Mouse (Mus musculus) liver (tissue): Measurements from ENCODE around the gene Kif26a.

Experiments used
- DNase-seq: peaks from one replicate; pipeline ENCODE4 v3.0.0-alpha.2; 2020; ENCODE audit warnings: mixed read lengths

The Kif26a gene

DNA sequence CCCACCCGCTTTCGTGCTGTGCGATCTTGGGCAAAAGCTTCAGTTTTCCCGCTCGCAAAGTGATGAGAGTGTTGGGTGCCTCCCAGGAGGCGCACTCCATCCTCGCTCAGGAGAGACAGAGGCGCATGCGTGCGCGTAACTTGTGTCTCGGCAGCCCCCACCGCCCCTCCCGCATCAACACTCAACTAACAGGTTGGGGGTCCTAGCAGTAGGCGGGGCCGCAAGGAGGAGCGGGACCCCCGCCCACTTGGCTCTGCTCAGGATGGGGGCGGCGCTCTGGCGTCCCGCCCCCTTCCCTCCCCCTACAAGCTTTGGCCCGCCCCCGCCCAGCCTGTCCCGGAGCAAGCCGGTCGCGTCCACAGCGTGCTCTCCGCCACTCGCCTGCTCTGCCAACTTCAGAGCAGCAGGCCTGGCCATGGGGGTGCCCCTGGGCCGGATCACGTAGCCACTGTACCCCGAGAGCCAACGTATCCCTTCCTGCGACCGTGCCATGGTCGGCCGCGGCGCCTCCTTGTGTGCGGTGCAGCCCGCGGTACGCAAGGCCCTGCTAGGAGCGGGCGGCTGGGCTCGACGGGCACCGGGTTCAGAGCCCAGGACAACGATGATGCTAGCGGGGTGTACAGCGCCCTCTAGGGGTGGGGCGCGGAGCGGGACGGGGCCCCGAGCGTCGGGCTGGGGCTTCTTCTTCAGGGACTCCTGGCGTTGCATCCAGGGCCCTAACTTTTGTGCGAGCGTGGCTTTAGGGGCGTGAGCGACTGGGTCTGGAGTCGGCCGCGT lies at the start of gene Kif26a:
Gene Kif26a (plus strand): TSS at position 334 of the 777 bp plus-strand sequence.
- peak; percentile 64 for DNase-seq

DNA sequence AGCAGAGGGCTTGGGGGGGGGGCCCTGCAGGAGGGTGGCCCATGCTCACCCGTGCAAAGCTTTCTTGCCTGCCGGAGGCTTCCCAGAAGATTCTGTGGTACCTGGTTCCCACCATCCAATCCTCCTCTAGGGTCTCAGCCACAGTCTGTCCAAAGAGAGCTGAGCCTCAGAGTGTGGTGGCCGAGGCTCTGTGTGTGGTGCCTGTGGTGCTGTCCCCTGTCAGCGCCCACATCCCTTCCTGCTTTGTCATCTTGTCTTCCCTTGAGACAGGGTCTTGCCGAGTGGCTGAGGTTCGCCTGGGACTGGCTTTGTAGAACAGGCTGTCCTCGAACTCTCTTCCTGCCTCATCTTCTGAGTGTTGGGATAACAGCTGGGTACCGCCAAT lies 49.3 kb upstream of the Kif26a start:
- DNase-seq, result no peak

DNA sequence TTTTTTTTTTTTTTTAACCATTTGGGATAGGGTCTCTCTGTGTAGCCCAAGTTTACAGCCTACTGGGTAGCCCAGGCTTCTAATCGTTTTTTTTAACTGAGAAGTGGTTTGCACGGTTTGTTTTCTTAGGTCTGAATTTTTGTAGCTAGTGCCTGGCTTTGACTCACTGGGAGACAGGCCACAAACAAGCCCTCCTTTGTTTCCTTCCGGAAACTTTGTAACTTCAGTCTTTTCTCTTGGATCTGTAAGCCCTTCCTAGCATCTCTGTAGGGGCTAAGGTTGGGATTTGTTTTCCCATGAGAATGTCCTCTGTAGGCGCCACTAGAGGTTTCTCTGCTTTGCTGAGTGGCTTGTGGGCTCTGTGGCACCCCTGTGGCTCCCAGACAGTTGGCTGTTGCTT lies 45.9 kb upstream of the Kif26a start:
- DNase-seq, result no peak

DNA sequence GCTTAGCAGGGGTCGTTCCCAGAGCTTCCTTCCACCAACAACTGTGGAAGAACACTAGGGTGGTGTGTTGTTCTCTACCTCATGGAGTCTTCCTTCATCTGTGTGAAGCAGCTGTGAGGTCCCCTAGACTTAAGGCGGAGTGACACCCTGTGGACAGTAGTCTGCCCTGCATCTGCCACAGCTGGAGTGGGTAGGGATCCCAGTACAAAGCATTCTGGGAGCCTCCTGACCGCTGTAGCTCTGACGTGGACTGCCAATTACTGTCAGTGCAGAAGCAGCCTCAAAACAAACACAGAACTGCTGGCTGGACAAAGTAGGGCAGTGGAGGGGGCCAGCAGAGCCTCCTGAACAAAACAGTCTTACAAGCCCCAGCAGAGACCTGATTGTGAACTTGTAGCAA lies 45.0 kb upstream of the Kif26a start:
- DNase-seq, result no peak

DNA sequence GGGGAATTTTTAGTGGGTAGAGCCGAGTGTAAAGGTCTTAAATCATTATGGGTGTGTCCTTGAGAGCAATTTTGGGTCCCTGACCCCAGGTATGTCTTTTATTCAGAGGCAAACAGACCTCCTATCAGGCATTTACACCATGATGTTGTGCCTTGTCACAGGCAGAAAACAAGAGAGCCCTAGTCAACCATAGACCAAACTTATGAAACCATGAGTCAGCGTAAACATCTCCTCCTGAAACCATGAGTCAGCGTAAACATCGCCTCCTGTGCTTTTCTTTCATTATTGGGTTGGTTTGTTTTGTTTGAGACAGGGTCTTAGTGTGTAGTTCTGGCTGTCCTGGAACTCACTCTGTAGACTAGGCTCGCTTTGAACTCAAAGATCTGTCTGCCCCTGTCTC lies 42.8 kb upstream of the Kif26a start:
- no peak for DNase-seq

DNA sequence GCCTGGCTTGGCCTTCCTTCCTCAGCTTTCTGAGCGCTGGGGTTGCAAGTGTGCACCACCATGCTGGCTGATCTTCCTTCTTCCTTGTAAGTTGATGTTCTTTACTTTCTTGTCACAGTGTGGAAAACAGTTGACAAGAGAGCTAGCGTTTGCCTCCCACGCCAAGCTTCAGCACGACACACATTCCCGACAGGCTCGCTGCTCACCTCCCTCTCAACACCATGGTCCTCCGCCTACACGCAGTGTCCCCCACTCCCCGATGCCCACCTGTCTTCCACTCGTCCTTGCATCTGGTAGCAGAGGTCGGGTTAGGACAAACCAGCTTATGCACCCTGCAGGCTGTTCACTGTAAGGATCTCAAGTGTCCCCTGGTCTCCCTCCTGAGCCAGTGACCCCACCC lies 41.1 kb upstream of the Kif26a start:
- no peak for DNase-seq

DNA sequence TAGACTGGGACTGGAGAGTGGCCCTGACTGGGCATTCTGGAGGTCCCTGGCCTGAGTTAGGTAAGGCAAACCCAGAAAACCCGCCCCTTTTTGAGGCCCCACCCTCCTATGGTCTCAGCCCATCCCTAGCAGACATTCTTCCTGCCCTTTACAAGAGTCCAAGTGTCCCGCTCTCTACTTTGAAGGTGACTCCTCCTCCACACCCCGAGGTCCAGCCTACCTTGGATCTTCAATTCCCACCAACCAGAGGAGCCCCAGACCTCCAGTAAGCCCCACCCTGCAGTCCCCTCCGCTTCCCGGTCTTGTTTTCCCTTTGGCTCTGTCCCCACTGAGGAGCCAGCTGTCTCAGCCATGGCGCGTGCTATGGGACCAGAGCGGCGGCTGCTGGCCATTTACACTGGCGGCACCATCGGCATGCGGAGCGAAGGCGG lies 39.5 kb upstream of the Kif26a start, which contains the start of gene Aspg:
Gene Aspg (plus strand): TSS at position 139 of the 431 bp plus-strand sequence.
- DNase-seq, result no peak

DNA sequence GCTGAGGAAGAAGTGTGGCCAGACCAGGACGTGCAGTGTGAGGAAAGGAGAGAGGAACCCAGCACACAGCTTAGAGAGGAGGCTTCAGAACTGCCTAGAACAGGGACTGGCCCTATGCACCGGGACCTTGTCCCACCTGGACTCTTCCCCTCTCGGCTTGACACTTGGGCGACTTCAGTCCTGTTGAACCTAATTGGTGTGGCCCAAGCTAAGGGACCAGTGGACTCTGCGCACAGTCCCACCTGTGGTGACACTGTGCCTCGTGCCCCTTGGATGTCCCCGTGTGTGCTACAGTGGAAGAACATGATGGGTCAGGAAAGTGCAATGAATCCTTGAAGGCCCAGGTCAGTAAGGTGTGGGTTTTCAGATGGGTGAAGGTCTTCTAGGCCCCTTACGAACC lies 38.3 kb upstream of the Kif26a start:
- DNase-seq, result no peak

DNA sequence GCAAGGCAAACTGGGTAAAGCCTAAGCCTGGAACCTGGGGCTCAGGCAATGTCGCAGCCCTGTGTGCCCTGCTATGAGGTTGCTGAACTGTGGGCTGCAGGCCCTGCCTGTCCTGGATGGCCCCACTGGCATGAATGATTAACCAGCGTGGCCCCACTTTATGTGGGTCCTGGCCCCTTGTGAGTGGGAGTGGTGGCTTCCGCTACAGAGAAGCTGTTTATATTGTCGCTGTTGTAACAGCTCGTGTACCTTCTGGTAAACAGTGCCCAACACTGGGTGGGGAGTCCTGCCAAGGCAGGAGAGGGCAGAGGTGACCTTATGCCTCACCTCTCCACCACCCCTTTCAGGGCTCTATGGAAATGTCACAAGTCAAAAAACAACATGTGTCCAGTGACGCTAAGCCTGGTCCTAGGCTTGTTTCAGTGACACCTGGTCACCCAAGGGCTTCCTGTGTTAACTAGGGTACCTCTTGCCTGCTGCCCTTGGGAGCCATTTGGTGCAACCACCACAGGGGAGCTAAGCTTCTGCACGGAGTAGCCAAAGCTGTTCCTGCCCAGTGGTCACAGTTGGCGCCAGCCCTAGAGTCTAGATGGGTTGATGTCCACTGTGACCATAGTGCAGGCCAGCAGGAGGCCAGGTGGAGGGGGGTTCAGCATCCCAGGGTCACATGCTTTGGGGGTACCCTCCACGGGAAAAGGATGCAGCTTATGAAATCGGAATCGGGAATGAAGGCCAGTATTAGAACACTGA lies 37.1 kb upstream of the Kif26a start:
- no peak for DNase-seq

DNA sequence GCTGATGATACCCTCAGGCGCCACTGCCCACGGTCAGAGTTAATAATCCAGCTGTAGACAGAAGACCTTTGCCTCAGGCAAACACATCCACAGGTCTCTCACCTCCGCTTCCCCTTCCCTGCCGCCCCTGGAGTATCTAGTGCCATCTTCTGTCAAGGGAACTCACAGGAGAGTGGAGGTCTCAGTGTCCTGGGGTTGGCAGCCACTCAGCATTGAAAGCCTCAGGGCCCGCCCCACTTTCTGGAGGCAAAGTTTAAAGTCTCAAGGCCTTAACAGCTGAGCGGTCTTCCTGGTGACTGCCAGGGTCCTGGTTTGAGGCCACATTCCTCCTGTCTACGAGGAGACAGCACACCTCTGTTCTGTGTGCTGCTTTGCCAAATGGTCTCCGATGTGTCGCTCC lies 36.3 kb upstream of the Kif26a start:
- DNase-seq, result no peak

DNA sequence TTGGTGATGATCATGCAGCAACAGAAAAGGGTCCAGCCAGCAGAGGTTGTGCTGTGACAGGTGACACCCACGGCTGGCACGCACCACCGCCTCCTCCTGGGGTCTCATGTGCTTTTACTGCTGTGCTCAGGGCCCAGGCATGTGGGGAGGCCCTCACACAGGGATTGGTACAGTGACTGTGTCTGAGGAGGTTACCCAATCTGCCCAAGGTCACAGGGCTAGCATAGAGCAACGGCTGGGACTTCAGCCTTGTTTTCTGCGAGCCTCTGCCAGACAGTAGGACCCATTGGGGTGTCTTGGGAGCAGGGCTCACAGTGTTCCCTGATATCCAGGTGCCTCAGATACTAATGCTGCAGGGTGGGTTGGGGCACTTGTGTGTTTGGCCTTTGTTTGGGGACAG lies 34.7 kb upstream of the Kif26a start:
- no peak for DNase-seq

DNA sequence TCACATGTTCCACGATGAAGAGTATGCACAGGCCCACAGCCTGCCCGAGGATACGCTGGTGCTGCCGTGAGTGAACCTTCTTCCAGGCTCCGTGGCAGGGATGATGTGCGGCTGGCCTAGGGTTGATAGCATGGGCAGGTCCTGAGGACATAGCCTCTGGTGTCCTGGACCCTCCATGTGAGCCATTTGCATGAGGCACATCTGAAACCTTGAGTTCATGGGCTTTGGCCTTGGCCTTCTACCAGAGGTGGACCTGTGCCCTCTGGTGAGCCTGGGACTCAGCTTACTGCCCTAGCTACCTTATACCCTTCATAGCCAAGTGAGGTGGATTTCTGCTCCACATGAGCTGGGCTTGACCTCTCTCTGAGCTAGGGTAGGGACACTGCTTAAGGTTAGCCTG lies 33.8 kb upstream of the Kif26a start:
- DNase-seq, result no peak

DNA sequence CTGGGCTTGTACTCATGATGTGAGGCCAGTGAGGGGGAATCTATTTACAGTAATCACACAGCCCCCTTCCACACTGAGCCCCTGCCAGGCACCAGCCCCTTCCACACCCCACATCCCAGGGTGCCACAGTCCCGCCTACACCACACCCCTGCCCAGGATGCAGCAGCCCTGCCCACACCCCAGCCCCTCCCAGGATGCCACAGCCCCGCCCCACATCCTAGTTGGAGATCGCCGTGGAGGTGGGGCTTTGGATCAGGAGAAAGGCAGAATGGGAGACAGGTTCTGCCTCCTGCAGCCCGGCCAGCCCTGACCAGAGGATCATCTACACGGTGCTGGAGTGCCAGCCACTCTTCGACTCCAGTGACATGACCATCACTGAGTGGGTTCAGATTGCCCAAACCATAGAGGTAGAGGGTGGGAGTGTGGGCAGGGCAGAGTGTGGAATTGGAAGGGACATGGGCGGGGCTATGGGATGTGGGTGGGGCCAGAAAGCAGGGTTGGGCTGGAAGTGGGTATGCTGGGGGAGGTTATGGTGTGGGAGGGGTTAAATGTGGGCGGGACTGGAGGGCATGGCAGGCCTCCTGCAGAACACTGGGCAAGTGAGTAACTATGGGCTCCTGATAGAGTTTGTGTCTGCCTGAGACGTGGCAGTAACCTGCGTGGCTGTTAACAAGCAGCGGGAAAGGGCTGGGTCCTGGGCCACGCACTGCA lies 33.2 kb upstream of the Kif26a start:
- peak; percentile 37 for DNase-seq

DNA sequence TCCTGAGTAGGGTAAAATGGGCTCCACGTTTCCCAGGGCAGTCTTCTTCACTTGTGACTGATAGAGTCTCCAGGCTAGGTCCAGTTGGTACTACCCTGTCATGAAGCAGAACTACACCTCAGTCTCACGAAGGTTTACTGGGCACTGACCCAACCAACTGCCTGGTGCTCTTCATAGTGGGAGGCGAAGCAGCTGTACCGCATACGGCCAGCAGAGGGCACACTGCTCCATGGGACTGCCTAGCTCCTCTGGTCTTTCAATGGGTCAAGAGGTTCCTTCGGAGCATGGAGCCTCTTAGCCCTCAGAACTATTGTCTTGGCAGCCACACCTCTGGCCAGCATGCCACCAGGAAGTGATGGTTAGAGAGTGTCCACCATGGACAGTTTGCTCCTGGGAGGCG lies 32.3 kb upstream of the Kif26a start:
- DNase-seq, result peak; percentile 74

DNA sequence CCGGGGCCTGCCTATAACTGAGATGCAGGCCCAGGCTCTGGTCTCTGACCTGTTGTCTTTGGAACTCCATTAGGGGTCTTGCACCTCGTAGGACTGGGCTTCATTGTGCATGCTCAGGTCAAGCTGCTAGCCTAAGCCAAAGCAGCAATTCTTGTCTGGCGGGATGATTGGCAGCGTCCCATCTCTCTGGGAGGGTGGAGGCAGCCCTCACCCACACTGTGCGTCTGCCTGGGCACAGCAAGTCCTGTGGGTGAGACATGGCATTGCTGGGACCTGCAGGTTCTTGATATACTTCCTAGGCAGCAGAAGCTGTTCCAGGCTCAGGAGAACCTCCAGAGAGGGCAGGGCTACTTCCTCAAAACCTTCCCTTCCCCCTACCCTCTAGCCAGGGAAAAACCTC lies 29.0 kb upstream of the Kif26a start:
- DNase-seq, result no peak

DNA sequence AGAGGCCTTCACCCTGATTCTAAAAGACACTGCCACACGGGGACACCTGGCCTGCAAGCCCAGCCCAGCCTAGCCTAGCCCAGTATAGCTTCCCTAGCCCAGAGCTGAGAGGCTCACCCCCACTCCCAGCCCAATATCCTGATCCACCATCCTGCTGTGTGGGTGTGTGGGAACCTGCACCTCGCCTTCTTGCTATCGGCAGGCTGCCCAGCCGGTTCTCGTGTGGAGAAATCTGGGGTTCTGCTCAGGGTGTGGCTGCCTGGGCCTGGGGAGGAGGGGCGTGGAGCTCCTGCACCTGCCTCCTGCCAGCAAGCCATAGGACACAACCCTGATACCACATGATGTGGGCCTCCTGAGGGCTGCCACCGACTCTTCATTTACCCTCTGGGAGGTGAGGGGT lies 28.4 kb upstream of the Kif26a start:
- DNase-seq, result no peak

DNA sequence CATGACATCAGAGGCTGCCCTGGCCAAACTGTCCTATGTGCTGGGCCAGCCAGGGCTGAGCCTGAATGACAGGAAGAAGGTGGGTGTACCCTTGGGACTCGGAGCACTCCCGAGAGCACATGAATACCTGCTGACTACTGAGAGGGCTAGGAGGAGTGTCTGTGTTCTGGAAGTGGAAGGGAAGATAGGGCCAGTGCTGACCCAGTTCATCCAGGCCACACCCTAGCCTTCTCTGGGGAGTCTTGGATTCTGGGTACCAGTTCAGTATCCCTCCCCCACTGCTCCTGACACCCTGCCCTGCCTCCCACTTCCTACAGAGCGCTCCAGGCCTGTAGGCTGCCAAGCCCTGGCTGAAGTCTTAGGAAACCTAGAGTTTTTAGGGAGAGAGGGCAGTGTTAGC lies 24.8 kb upstream of the Kif26a start:
- DNase-seq, result no peak

DNA sequence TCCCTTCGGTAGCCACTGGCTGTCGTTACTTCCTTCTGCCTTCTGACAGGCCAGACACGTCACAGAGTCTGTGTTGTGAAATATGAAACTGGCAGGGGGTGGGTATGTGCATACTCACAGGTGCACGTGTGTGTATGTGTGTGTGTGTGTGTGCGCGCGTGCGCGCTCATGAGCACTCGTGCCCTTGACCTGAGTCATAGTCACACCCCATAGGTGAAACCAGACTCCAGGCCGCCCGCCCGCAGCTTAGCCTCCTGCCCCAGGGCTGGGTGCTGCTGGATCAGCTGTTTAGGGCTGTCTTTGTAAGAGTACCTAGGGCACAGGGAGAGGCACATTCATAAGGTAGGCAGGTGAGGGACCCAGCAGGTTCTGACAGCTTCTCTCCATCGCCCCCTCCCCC lies 20.1 kb upstream of the Kif26a start:
- no peak for DNase-seq

DNA sequence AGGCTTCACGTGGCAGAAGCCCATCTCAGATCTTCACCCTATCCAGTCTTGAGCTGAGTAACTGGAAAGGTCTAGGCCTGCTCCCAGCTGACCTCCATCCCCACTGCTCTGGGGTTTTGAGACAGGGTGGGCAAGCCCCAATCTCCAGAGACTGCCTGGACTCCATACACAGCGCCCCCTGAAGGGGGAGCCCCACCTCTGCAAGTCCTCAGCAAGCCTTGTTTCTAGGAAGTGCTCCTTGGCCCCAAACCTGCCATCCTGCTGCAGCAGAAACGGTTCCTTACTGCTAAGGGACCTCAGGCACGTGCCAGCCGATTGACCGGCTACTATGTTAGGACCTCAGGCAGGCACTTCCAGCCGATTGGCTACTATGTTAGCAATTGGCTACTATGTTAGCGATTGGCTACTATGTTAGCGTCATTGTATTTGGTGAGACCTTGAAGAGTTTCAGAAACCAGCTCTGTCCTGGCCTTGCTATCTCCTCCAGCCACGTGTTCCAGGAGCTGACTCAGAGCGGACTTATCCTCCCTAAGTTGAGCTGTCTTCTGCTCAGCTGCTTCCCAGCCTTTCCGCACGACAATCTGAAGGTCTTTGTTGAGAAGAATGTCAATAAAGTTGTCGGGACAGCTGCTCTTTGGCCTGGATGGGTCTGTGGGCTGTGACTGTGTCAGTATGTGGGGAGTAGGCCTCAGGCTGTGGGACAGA lies 18.9 kb upstream of the Kif26a start:
- no peak for DNase-seq

DNA sequence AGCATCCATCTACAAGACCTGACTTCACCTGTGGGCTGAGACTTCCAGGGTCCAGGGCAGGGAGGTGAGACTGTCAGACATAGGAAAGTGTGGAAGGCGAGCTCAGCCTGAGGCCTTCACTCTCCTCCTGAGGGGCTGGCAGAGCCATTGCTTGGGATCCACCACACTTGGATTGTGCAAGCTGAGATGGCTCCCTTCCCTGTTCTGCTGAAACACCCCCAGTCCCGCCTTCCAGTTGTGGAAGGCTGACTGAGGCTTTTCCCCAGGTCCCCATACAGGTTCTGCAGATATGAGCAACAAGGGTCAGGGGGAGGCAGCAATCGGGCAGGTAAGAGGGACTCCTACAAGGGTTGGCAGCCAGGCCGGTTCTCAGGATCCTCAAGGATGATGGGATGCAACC lies 17.5 kb upstream of the Kif26a start:
- DNase-seq, result no peak

DNA sequence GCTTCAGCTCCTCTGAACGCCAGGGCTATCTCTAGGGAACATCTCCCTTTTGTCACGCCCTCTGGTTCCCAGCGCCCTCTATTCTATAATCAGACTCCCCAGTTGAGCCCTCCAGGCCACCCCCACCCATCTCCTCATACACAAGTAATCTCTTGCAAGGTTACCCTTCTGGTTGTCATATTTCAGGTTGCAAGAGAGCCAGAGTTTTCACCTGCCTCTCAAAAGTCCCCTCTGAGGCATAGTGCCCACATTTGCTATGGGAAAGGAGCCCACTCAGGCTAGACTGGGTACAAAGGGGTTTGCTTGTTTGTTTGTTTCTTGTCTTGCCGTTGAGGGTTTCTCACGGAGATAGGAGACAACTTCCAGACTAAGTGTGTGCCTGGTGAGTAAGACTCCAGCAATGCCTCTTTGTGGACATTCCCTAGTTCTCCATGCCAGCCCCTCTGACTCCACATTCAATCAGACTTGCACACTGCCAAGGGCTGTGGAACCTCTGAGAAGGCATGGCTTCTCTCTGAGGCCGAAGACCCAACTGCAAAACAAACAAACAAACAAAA lies 16.6 kb upstream of the Kif26a start:
- no peak for DNase-seq

DNA sequence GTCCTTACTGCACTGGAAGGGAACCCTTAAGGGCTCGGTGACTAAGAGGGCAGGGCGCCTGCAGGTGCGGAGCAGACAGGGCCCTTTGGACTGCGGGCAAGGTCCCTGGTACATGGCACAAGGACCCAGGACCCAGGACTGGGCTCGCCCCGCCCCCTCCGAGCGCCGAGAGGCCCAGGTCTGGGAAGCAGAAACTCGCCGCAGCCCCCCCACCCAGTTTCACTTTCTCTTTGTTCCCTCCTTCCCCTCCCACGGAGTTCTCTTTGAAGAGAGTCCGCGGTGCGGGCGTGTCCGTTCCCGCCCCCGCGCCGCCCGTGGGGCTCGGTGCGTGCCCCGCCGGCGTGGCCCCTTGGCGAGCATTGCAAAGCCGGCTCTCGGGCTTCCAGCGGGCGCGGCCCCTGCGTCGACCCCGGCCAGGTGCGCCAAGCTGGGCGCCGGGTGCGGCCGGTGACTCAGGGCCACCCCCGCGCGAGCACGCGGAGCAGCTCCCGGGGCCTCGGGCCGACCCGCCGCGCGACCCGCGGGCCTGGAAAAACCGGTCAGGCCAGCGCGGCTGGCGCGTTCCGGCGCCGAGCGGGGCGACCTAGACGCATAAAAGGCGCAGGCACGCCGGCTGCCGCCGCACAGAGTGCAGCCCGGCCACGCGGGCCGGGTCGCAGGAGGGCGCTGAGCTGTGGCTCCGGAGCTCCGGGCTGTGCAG lies 15.7 kb upstream of the Kif26a start:
- DNase-seq, result peak; percentile 48
